Mouse (Mus musculus): Measurements from ENCODE around the gene Ddr2.

Gene Ddr2

DNA sequence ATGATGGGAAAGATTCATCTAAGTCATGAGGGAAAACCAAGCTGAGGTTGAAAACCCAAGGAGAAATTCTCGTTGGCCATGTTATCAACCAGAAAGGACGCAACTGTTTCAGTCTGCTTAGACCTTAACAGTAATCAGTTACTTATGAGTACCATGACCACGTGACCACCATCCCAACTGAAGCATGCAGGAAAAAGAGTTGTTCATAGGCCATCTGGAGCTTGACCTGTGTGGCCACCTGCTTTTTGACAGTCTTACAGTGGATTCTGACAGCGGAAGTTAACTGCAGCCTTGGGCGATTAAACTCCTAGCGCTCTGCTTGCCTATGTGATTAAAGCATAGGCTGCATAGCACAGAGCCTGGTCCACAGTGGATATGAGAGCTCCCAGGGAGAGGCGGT is 23.9 kb downstream of the Ddr2 start:
- DNase-seq (ENCODE audit: low spot score), result no peak

DNA sequence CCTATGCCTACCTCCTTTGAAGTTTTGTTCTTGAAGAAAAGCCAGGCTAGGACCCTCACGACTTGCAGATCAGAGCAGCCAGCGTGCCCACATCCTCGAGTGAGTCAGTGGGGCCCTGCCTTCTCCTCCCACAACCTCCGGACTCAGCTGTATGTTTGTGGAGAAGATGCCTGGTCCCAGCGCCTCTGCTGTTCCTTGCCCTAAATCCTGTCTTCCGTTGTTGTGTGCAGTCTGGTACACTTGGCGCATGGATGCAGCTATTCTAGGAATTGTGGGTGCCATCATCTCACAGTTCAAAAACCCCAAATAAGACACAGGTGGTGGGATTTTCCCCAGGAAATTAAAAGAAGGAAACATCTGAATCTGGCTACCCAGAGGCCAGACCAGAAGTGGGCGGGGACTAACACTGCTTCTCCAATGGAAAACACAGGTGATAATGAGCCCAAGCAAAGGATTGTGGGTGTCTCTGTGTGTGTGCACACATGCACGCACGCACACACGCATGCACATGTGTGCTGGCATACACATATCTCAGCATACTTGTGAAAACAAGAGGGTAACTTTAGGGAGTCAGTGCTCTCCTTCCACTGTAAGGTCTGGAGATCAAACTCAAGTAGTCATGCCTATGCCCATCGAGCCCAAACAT is 26.3 kb downstream of the Ddr2 start:
- no peak for DNase-seq (ENCODE audit: low spot score)

DNA sequence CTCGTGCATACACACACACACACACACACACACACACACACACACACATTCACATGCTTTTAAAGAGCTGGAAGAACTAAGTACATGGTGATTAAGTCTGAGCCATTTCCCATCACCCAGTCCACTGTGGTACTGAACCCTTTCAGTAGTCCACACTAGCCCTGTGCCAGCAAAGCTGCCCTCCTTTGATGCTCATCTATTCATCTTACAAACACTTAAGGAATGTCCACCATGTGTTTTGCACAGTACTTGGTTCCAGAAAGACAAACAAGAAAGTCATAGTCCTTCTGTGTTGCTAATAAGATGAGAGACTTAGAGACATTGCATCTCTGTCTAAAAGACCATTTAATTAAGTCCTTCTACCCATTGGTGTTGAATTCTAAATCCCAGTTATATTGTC is 29.7 kb downstream of the Ddr2 start:
- DNase-seq (ENCODE audit: low spot score), result no peak

DNA sequence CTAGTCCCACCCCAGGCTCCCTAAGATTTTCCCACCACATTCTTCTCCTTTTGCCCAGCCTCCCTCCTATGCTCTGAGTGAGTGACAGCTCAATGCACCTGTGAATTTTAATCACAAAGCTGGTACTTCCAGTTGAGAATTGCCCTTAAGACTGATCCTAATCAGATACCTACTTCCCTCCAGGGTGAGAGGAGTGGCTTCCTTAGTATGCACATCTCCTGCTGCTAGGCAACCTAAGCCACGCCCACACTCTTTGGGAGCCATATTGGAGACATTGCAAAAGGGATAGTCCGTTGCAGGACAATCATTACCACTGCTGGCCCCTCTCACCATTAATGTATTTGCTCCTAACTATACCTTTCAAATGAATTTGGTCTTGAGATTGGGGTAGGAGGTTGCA is 31.1 kb downstream of the Ddr2 start:
- no peak for DNase-seq (ENCODE audit: low spot score)

- no peak for DNase-seq (ENCODE audit: low spot score)
Observed at GRCm38 (mm10) chr1:170076339-170076738, 34.2 kb downstream of the Ddr2 start.

DNA sequence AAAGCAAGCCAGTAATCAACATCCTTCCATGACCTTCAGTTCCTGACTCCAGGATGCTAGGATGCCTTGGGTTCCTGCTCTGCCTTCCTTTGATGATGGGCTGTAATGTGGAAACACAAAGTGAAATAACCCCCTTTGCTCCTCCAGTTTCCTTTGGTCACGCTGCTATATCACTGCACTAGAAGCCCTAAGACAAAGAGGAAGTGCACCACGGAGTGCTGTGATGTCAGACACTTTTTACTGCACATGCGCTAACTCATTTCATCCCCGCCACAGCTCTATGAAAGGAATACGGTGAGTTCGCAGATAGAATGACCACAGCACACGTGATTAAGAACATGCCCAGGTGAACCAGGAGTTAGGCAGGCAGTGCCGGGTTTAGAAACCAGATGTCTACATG is 36.8 kb downstream of the Ddr2 start:
- no peak for DNase-seq (ENCODE audit: low spot score)

GRCm38 (mm10) chr1:170069143-170069542 is 41.4 kb downstream of the Ddr2 start:
- DNase-seq (ENCODE audit: low spot score), result no peak

DNA sequence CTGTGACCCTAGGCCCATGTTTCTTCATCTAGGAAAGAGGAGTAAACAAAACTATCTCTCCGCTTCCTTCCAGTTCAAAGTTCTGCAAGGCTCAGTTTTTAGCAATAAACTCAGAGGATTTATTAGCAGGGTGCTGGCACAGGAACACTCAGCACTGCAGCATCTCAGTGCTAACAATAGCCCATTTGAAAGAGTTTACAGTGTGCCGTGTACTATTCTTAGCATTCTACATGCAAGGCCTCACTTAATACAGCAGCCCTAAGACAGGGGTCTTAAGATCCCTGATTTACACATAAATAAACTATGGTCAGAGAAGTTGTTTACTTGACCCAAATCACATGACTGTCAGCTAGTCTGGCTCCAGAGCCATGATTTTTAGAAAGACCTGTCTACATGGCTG is 44.6 kb downstream of the Ddr2 start:
- DNase-seq (ENCODE audit: low spot score), result no peak

DNA sequence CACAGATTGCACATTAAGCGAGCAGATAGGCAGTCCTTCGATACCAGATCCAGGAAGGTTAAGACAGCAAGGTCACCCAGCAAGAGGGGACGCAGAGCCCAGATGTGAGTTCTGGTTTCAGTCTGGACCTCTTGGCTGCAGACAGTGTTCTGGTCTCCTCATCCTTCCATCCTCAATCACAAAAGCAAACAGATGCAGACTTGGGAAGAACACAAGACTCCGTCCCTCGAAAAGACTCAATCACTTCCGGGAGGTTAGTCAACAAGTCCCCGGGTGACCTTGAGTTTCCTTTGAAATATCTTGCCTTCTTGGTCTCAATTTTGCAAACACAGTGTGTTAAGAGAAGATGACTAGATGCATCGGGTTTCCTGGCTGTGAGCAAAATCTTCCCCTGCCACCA is 45.6 kb downstream of the Ddr2 start:
- no peak for DNase-seq (ENCODE audit: low spot score)

DNA sequence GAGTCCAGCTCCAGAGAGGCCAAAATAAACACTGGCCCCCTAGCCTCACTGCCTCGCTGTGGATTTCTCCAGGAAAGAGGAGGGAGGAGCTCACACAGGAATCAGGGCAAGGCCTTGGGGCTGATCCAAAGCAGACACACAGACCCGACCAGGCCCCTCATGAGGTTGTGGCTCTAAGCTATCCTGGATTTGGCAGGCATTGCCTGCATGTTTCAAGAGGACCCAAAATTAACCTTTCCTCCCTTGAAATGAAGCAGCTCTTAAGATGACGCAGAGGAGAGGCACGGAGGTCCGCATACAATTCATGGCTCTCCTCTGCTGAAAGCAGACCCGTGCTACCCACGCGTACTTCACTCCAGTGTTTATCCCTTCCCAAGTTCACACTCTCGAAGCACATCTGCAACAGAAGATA is 46.5 kb downstream of the Ddr2 start:
- DNase-seq (ENCODE audit: low spot score), result no peak

DNA sequence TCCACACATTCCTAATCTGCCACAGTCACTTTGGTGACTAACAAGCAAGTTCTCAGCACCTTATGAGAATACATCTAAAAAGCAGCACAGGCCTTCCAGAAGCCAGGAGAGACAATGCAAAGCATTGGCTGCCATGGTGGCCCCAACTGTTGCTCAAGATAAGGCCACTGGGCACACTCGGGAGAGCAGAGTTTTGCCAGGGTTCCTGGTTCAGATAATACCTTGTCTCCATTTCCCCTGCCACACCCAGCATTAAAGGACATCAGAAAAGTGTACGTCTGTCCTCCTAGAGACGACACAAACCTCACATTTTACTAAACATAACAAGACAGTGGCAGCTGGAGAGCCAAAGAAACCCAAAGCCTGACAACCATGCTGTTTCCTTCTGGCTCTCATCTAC is 50.3 kb downstream of the Ddr2 start:
- peak; percentile 3 for DNase-seq (ENCODE audit: low spot score)

GRCm38 (mm10) chr1:170059347-170059746 is 51.2 kb downstream of the Ddr2 start:
- no peak for DNase-seq (ENCODE audit: low spot score)

DNA sequence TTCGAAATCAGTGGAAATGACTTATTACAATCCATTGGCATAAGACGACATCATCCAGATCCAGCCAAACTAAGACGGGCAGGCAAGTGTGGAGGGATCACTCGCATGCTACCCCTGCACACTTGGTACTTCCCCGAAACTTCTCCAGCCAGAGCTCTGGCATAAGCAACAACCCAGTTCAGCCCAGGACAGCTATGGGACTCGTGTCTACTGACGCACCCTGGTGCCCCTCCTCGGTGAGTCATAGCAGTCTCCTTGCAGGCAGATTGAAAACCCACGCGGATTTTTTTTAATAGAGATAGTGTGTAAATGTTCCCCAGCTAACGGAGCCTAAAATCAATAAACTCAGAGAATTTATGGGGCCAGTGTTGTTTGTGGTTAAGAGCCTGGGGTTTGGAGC is 52.5 kb downstream of the Ddr2 start:
- DNase-seq (ENCODE audit: low spot score), result no peak

DNA sequence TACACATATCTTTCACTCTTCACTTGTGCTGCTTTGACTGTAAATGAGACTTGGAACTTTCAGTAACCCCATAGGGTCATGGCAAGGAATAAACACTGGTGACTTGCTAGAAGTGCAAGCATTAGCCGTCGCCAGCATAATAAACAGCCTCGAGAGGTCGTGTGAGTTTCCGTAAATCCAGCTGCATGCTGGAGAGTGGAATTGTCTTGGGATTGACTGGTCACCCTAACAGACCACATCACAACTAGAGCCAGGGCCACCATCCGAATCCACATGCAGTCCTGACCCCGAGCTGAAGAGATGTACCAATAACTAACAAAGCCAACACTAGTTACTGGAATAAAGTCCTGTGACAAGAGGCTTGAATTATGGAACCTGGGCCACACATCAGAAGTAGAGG is 53.0 kb downstream of the Ddr2 start:
- DNase-seq (ENCODE audit: low spot score), result no peak

GRCm38 (mm10) chr1:170056921-170057320 is 53.6 kb downstream of the Ddr2 start:
- no peak for DNase-seq (ENCODE audit: low spot score)

DNA sequence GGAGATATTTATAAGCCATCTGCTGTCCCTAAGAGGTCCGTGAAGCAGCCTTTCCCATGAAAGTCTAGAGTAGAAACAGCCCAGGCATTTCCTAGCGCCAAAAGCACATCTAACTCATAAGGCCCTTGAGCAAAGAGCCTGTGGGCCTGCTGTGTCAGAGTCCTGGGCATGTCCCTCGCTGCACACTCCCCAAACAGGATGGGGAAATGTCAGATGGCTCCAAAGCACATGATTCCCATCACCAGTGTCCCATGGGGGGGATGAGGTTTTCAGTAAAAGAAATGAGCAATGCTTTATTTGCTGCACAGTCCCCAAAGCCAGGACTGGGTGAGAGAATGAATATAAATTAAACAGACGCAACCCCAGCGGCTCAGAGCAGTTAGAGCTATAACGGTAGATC is 54.3 kb downstream of the Ddr2 start:
- no peak for DNase-seq (ENCODE audit: low spot score)

GRCm38 (mm10) chr1:170052469-170053065 is 58.0 kb downstream of the Ddr2 start:
- no peak for DNase-seq (ENCODE audit: low spot score)

DNA sequence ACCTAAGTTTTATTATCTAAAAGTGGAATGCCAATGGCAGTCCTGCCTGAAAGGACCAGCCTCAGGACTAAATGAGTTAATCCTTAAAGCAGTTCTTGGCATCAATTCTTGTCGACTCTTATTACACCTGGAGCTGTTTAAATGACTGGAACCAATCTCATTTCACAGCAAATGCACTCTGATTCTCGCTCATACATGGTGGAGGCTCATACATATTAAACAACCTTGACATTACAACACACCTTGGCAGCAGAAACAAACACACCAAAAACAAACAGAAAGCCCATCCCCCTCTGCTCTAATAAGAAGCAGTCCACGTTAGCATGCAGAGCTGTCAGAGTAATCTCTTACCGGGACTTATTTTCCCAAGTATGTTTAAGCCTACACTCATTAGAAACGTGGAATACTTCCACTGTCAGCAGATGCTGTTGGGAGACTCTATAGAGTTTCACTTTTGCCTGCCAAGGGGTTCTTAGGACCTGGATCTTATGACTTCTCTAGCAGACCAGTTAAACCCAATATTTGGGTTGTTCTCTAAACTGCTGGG is 58.9 kb downstream of the Ddr2 start:
- no peak for DNase-seq (ENCODE audit: low spot score)

- DNase-seq (ENCODE audit: low spot score), result no peak
Observed at GRCm38 (mm10) chr1:170048434-170048833, 62.1 kb downstream of the Ddr2 start.

- no peak for DNase-seq (ENCODE audit: low spot score)
Observed at GRCm38 (mm10) chr1:170044726-170045471, 65.7 kb downstream of the Ddr2 start.

GRCm38 (mm10) chr1:170043753-170044152 is 66.8 kb downstream of the Ddr2 start:
- DNase-seq (ENCODE audit: low spot score), result no peak

- no peak for DNase-seq (ENCODE audit: low spot score)
Observed at GRCm38 (mm10) chr1:170042996-170043395, 67.6 kb downstream of the Ddr2 start.

GRCm38 (mm10) chr1:170039402-170039801 is 71.2 kb downstream of the Ddr2 start:
- no peak for DNase-seq (ENCODE audit: low spot score)
